Mouse (Mus musculus) hindlimb bud, embryonic 11.5 days (tissue): ENCODE measurements around the gene March5.
A peak's percentile ranks its signal among the peaks of the same experiment; 100 is the strongest.
"Not testable (repeated sequence)": the region's sequence is repeated elsewhere in the genome, so short reads cannot be mapped to it uniquely, and the experiment has no call there.

Source experiments
- DNase-seq: peaks from one replicate; pipeline ENCODE4 v3.0.0-alpha.2; 2012; ENCODE audit warnings: low read depth, low spot score; ENCODE audit errors: extremely low spot score

March5 gene

GRCm38 (mm10) chr19:37208176-37208755 lies 923 bp downstream of the March5 start, which contains the start of gene Cpeb3:
TSS of gene Cpeb3 (minus strand) at chr19:37208601.
- peak; percentile 61 for DNase-seq

- DNase-seq = no peak
Measured at GRCm38 (mm10) chr19:37208986-37209385, 1.6 kb downstream of the March5 start.

GRCm38 (mm10) chr19:37209467-37210128 lies 2.3 kb downstream of the March5 start:
- no peak for DNase-seq

- DNase-seq = no peak
Measured at GRCm38 (mm10) chr19:37210457-37210856, 3.1 kb downstream of the March5 start.

GRCm38 (mm10) chr19:37211416-37211815 lies 4.1 kb downstream of the March5 start:
- no peak for DNase-seq

- no peak for DNase-seq
Measured at GRCm38 (mm10) chr19:37214711-37215110, 7.4 kb downstream of the March5 start.

DNA sequence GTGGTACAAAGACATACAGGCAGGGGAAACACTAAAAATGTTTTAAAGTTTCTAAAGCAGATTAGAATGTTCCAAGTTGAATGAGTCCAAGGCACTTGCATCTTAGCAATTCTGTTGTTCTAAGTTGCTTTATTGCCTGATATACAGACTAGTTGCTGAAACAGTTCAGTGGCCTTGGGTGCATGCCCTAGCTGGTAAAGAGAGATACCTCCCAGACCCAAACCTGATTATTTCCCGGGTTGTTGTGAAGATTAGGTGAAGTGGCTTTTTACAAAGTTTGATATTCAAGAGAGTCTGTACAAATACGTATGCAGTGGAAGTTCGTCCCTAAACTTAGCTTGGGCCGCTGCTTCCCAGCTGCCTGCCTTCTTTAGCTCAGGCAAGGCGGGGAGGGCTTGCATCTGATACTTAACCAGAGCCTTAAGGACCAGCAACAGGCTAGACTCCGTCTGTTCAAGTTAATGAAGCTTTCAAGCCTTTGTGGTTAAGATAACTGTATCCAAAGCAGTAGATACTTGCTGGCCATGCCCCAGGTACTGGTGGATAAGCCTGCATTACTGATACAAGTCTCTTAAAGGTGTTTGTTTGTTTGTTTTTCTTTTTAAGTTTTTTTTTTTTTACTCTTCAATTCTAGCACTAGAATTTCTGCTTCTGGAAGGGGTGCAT lies 18.0 kb downstream of the March5 start:
- no peak for DNase-seq

DNA sequence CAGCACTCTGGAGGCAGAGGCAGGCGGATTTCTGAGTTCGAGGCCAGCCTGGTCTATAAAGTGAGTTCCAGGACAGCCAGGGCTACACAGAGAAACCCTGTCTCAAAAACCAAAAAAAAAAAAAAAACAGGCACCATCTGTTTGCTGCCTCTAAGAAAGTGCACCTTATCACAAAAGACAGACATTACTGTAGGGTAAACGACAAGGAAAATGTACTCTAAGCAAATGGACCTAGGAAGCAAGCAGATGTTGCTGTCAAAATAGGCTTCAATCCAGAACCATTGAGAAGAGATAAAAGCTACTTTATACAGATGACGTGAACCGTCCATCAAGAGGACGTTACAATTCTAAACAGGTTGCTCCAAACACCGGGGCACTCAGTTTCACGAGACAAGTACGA lies 25.3 kb downstream of the March5 start:
- DNase-seq = not testable (repeated sequence)

DNA sequence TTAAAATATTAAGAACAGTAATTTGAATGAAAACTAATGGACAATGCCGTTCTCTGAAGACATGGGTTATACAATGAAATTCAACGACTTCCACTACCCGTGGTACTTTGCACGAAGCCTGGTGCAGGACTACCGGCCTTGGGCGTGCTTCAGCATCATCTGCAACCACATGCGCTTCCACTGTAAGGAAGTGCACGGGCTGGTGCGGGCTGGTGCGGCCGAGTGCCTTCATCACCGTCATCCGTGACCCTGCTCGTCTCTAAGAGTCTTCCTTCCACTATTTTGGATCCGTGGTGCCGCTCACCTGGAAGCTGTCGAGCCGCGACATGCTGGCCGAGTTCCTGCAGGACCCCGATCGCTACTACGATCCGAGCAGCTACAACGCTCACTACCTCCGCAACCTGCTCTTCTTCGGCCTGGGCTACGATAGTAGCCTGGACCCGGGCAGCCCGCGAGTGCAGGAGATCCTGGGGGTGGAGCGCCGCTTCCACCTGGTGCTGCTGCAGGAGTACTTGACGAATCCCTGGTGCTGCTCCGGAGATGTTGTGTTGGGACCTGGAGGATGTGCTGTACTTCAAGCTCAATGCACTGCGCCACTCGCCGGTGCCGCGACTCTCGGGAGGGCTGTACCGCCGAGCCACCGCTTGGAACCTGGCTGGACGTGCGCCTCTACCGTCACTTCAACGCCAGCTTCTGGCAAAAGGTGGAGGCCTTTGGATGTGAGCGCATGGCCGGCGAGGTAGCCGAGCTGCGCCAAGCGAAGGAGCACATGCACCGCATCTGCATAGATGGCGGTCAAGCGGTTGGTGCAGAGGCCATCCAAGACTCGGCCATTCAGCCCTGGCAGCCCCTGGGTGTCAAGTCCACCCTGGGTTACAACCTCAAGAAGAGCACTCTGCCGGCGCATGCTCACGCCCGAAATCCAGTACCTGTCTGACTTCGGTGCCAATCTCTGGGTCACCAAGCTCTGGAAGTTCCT lies 26.5 kb downstream of the March5 start:
- DNase-seq = no peak

GRCm38 (mm10) chr19:37235818-37236217 lies 28.5 kb downstream of the March5 start:
- DNase-seq = no peak

DNA sequence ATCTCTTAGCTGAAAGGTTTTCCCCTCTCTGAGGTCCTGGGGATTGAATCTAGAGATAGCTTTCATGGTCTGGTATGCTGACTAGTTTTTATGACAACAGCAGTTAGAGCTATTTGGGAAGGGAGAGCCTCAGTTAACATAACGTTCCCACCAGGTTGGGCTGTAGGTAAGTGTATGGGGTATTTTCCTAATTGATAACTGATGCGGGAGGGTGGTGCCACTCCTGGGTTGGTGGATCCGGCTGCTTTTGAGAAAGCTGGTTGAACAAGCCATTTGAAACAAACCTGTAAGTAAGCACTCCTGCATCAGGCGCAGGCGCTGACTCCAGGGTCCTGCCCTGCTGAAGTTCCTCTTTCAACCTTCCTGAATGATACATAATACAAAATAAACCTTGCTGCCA lies 30.0 kb downstream of the March5 start:
- no peak for DNase-seq

DNA sequence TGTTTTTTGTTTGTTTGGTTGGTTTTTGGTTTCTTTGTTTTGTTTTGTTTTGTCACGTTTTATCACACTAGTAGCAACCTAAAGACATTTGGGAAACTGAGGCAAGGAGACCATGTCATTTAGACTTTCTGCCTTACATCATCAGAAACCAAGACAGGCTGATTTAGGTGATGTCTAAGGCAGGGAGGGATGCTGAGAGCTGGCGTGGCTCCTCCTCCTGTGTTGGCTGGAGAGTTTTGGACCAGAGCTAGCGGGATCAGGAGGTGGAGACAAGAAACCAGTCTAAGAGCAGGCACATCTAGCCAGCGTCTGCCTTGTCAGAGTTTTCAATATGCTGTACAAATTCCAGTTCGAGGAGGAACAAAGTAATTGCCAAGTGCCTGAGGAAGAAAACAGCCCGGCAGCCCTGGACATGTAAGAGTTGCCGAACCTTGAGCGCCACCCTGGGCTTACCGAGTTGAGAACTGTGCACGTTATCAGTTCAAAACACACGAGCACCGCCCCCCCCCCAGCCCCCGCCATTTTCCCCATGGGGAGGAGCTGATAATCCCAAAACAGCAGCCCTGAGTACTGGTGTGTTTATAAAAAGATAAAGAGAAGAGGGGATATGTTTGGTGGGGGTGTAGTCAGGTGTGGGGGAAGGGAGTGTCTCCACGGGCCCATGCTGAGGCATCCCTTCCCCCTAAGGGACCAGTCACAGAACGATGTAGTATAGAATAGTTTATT lies 30.5 kb downstream of the March5 start:
- DNase-seq = no peak

DNA sequence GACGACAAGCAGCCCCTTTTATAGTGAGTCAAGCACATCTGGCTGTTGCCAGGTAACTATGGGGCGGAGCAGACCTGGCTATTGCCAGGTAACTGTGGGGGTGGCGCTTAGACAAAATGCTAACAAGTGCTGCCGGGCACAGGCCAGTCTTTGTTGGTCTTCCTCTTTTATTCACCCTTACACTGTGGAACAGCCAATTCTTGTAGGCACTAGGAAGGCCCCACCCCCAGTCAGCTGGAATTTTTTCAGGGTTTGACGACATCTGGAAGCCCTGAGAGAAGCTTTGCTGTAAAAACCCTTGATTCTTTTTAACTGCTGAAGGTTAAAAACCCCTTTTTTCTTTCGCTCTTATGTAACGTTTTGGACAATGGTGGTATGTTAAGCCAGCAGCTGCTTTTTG lies 31.3 kb downstream of the March5 start:
- no peak for DNase-seq

DNA sequence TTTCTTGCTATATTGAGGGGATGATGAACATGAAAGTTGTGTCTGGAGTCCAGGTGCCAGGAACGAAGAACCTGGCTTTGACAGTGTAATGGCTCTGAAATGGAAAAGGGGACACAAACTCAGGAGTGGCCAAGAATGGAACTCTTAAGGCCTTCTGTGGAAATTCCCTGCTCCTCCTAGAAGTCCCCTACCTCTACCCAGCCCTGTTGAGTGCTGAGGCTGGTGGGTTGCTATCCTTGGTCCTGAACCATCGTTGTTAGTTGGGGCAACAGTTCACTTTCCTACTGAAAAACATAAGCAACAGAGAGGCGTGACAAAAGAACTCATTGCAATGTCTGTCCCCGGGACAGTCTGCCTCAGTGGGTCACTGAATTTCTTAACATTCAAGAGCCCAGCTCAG lies 31.8 kb downstream of the March5 start:
- peak; percentile 54 for DNase-seq

DNA sequence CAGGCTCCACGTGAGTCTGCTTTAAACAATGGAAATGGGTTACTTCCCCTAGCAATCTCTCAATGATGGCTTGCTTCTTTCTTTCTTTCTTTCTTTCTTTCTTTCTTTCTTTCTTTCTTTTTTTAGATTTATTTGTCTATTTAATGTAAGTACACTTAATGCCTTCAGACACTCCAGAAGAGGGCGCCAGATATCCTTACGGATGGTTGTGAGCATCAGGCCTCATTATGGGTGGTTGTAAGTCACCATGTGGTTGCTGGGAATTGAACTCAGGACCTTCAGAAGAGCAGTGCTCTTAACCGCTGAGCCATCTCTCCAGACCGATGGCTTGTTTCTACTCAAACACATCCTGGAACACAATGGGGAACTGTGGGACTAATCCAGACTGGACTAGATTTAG lies 33.9 kb downstream of the March5 start:
- no peak for DNase-seq

DNA sequence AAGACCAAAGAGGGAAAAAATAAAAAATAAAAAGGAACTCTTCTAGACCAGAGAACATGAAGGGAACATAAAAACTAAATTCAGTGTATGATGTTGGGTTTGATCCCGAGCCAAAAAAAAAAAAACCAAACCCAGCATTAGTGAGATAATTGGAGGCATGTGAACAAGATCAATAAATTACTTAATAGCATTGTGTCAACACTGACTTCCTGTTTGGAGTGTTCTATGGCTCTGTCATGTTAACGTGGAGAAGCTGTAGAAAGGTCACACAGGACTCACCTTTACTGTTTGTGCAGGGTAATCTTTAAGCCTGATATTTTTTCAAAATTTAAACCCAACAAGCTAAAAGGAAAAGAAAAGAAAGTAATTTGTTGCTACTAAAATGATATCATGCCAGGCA lies 35.4 kb downstream of the March5 start:
- no peak for DNase-seq

DNA sequence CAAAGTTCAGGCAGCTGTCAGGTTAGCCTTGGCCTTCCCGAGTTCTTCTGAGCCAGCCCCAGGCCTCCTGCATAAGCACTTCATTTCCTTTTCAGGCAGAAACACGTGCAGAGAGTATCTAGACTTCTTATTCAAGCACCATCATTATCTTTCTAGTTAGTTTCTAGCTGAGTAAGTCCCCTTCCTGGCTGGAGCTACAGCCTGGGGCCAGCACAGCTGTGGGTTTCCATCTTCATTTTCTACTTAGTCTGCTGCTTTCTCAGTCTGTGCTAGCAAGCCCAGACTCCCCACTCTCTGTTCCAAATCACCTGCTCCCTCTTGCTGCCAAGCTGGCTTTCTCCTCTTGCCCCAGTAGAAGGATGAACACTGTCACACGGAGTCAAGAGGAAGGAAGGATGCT lies 39.5 kb downstream of the March5 start:
- no peak for DNase-seq

GRCm38 (mm10) chr19:37248199-37248598 lies 40.9 kb downstream of the March5 start:
- no peak for DNase-seq

GRCm38 (mm10) chr19:37252104-37252503 lies 44.8 kb downstream of the March5 start:
- DNase-seq = no peak

DNA sequence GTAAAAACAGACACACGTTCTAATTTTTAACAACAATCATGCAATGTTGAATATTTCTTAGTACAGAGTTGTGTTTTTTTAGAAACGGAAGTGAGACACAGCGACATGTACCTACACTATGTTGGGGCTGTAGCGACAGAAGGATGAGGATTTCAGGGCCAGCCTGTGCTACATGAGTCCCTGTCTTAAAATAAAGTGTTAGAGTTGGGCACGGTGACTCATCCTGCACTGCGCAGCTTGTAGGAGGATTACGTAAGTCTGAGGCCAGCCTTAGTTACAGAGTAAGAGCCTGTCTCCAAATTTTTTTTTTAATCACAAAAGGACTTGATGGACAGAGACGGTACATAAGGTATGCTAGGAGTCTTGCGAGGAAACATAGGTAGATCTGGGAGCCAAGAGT lies 48.0 kb downstream of the March5 start:
- no peak for DNase-seq

DNA sequence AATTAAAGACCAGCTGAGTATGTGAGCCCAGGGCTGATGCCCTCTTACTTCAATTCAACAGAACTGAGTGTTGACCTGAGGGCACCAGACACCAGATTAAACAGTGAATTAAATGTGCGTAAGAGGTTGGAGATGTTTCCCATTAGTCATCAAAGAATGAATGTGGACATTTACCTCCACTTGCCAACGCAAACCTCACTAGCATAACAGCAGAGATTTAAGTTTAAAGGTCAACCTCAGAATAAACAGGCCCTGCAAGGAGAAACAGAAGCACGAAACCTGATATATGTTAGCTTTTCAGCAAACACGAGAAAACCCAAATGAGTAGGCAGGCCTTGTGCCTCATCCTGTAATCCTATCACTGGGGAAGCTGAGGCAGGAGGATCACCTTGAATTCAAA lies 55.0 kb downstream of the March5 start:
- no peak for DNase-seq
